Mouse (Mus musculus) bone marrow, adult 2 months (tissue): Measurements from ENCODE around the gene Tsen34.
"Not testable (repeated sequence)": the region's sequence is repeated elsewhere in the genome, so short reads cannot be mapped to it uniquely, and the experiment has no call there.

Experiments
- CTCF ChIP-seq: fragments of 200-500 bp; IDR thresholded peaks from 2 replicates; pipeline ENCODE4 v1.5.1; 2011; ENCODE audit warnings: low read length, control low read depth; ENCODE audit not compliant: control insufficient read depth, insufficient read depth
- POLR2A ChIP-seq: fragments of 200-500 bp; IDR thresholded peaks from 2 replicates; pipeline ENCODE4 v1.6.1; 2011; ENCODE audit warnings: low read depth, mild to moderate bottlenecking, control low read depth, low read length, borderline replicate concordance; ENCODE audit not compliant: control insufficient read depth

DNA sequence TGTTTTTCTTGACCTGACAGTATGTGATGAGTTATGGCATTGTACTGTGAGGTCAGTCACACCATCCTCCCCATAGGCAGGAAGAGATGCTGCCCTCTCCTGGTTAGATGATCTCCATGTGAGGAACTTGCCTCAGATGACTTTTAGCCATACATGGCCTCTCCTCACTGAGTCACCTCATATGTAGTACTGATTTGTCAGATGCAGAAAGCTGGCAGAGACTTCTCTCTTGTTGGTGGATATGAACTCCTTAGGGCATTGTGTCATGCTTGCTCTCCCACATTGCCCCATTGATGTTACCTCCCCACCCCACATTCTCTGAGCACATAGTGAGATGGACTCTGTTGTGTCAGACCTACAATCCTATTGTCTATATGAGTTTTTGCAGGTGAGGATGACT is 32.8 kb downstream of the Tsen34 start:
- not testable (repeated sequence) for TF ChIP-seq CTCF, POLR2A
